Mouse (Mus musculus) frontal cortex, adult 2 months (tissue): Measurements from ENCODE around the gene Cwc22. TPM values are rescaled to one million over a fixed set of nuclear protein-coding genes. Genes with fewer than 3 reads are reported as not detected.
A peak's percentile ranks its signal among the peaks of the same experiment; 100 is the strongest.

Source experiments
- DNase-seq, 2 experiments: peaks; one replicate each; pipeline ENCODE4 v3.0.0; 2022; ENCODE audit warnings: low spot score in 1 of 2; ENCODE audit errors: extremely low spot score in 1 of 2
- polyA plus RNA-seq: library from polyadenylated mRNA; depleted of rRNA; stranded (reverse); fragments of >200 nt; gene quantifications from 2 replicates; pipeline ENCODE4 v1.2.3, GENCODE M21; 2012; rRNA removed

The Cwc22 gene
- 22.5 and 27.8 TPM in 2 replicates for polyA plus RNA-seq

DNA sequence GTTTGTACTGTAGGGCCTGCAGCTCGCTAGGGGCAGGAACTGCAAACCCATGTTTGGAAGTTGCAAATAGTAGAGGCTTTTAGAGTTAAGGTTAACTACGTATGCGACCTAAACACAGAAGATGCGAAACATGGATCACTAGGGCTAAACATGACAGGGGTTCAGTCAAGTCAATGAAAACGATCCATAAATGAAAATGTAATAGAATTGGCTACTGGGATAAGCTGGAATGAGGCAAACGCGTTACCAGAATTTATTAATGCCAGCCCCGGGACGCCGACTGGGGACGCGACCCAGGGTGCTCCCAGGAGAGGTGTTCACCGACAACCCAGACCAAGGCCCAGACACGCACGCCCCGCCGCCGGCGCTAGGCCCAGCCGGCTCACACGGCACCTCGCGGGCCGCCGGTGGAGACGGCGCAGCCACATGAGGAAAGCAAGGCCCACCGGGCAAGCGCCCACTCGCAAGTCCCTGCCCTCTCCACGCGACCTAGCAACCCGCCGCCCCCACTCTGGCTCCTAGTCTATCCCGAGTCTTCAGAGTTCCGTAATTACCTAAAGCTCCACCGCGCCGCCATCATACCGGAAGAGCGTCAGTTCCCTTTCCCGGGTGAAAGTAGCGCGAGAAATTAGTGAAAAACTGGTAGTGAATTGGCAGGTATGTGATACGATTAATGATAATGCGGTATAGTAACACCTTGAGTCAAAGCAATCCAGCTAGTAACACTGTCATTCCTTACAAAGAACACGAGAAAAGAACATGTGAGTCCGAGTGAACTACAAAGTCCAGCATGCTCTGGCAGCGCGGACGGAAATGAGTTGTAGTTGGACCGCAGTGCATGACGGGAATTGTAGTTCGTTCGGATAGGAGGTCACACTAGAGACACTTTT, at the start of gene Cwc22:
Gene Cwc22 (minus strand): TSS at position 780 of the 890 bp plus-strand sequence.
- peak; percentile 84 to 96 for DNase-seq

DNA sequence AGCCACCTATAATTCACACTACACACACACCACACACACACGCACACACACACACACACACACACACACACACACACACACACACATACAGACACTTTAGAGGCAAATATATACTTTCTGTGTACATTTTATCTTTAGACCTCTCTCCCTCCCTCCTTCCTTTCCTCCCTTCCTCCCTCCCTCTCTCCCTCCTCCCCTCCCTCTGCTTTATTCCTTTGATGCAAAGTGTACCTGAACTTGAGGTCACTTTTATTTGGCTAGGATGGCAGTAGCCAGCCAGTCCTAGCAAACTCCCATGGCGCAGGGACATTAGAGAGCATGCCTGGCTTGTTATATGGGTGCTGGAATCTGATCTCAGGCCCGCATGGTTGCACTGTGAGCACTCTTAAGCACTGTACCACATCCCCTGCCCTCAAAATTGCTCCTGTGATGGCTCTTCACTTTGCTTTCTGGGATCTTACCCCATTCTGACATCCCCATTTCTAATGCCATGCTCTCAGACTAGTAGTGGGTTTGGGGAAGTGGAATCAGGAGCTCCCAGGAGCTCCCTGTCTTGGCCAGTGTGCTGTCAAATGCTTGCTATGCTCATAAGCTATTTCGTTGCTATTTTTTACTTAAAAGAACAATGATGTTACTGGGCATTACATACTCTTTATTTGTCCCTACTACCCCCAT, 47.7 kb upstream of the Cwc22 start:
- DNase-seq: no peak

DNA sequence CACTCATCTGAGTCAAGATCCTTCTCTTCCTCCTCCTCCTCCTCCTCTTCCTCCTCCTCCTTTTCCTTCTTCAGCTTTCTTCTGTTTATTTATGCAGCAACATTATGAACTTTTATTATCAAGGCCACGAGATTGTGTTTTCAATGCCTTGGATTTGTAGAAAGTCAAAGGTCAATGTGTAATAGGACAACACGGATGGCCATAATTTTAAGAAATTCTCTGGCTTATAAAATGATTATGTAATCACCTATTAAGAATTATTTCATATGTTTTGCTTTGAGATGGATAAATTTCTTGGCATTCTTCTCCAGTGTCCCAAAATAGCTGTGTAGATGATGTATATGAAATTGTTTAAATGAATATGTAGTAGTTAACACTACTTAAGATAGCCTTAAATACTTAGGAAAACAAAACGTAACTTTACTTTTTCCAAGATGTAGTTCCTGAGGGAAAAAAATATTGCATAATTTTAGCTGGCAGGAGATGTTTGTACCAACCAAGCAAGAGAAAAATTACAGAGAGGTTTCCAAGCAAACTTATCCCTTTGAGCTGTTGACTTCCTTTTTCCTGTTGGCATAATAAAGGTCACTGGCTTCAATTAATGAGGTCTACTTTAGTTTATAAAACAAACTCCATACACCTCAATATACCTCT, 46.9 kb upstream of the Cwc22 start:
- DNase-seq: no peak

DNA sequence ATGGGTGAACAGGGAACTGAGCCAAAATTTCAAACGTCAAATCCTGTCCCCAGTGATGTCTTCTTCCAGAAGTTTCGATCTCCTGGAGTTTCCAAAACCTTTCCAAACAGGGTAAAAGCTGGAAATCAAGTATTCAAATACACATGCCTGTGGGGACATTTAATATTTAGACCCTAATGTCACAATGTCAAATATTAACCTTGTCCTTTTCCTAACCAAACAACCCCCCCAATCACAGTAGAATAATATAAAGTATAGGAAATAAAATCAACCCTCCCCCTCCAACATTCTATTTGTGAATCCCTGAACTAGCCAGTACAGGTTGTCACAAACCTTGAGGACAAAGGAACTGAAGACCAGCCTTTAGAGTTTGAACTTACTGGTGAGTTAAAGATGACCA, 44.6 kb upstream of the Cwc22 start:
- no peak for DNase-seq

DNA sequence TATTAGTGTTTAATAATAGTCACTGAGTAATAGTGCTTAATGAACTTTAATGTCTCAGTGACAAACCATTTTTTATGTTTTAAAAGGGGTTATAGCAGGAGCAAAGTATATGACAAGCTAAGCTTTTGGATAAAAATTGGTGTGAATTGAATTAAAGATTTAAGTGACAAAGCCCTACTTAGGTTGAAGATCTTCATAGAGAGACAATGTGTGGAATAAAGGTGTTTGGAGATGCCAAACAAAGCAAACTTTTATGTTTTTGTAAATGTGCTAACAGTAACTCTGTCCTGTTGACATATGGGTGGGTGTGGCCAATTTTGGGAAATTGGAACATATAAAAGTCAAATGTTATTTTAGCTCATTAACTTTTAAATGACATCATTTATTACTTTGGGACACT, 43.9 kb upstream of the Cwc22 start:
- DNase-seq: no peak

DNA sequence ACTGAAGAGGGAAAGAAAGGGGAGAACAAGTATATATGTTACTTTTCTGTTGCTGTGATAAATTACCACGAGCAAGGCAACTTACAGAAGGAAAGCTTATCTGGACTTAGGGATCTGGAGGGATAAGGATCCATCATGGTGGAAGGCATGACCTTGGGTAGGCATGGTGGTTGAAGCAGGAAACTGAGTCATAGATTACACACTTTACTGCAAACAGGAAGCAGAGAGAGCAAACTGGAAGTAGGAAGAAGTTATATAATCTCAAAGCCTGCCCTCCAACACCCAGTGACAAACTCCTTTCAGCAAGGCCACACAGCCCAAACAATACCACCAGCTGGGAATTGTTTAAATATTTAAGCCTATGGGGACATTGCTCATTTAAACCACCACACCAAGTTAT, 43.2 kb upstream of the Cwc22 start:
- no peak for DNase-seq

DNA sequence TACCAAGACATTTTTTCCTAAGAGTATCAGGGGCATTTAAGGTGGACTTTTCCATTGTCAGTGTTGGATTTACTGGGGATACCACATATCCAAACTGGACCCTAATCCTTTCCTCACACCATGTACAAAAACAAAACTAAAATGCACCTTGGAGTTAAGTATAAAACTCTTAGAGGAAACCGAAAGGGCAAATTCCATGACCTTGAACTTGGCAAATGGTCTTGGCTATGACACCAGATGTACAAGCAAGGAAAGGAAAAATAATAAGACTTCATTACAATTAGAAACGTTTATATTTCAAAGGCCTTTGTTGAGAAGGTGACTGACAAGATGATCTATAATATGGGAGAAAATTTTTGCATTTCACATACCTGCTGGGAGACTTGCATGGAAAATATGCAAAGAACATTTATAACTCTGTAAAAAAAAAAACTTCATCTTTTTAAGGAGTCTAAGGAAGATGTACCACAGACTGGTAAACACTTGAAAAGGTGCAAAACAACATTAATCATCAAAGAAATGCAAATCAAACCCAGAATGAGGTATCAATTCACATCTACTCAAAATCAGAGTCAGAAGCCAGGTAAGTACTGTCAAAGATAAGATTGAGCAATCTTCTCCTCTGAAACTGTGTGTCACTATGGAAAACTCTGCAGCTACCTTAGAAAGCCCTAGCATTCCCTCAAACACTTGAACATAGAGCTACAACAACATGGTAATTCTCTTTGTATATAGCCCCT, 40.0 kb upstream of the Cwc22 start:
- no peak for DNase-seq

DNA sequence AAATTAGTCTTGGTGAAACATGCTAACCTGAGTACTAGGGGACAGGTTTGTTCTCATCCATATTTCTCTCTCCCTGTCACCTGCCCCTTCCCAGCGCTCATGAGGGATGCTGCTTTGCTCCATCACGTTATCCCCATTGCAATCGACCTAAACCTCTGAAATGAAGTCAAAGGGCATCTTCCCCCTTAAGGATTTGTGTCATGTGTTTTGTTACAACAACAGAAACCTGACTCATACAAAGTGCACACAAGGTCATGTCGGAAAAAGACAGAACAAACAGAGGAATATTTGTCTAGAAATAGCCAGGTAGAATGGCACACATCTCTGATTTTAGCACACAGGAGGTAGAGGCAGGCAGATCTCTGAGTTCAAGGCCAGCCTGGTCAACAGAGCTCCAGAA, 38.0 kb upstream of the Cwc22 start:
- DNase-seq: no peak

DNA sequence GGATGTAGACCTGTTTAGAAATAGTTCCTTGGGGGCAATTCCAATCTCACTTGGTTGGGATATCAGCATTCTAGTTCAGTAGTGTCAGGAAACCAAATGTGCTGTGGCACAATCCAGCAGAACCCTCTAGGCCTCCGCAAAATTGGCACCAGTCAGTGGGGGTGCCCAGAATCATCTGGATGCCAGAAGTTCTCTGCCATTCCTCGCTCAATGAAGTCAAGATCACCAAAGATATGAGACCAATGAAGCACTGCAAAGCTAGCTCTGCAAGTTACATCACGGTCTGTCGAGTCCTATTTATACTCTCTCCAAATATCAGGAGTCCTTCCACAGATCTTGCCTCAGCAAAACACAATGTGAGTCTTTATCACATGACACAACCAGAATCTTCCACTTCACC, 35.7 kb upstream of the Cwc22 start:
- DNase-seq: no peak

DNA sequence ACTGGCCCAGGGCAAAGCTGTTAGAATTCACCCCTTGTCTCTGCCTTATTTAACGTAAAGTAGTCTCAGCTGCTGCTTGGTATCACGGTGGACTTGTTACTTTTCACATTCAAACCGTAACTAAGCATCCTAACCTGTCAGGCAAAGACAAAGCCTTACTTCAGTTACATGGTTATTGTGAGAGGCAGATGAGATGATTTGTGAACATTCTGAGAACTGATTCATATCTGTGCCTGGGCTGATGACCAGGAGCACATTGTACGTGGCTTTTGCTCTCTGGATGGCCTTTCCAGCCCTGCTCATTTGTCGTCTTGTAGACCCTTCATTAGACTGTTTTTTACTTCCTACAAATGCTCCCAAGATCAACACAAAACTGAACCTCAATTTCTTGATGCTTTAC, 34.5 kb upstream of the Cwc22 start:
- DNase-seq: no peak

DNA sequence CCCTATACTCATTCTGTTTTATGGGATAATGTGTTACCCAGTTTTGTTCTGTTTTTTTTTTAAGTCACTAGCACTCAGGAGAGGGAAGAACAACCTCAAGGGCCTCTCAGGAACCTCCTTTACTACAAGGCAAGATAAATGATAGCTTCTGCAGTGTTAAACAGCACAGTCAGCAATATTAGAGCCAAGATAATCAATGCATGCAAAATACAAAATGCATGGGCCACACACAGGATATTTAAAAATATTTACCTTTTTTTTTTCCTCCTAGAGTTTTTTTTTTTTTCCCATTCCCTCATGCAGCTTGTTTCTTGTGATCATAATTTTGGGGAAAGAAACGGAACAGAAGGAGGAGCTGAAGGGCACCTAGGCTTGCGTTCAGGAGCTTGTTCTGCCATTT, 33.3 kb upstream of the Cwc22 start:
- DNase-seq: no peak

DNA sequence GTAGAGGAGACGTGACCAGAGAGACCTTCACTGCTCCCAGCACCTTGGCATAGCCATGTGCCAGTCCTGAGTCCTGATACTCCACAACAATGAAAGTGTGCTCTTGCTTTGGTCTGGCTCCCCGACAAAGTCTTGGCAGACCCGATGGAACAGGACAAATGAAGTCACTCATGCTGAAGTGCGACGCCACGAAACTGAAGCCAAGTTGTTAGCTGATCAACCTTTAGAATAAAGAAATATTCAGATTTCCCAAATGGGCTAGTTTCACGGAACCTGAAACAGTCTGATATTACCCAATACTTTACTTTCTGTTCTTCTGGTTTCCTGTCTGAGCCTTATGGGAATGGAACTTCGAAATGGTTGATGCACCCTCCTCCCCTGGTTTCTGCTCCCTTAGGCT, 32.9 kb upstream of the Cwc22 start:
- DNase-seq: no peak

DNA sequence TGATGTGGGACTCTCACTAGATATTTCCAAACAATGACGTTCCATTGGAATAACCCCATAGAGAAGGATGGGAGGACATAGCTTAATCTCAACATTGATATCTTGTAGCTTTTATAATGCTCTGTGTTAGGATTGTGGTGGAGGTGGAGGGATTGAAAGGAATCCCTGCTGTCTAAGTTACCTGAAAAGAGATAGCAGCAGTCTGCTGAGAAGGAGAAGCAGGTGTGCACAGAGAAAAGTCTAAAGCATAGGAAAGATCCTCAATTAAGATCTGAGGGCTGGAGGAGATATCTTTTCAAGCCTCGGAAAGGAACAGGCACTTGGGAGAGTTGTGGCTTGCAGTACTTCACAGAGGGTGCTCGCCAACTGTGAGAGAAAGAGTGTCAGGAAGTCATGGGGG, 32.1 kb upstream of the Cwc22 start:
- DNase-seq: no peak

DNA sequence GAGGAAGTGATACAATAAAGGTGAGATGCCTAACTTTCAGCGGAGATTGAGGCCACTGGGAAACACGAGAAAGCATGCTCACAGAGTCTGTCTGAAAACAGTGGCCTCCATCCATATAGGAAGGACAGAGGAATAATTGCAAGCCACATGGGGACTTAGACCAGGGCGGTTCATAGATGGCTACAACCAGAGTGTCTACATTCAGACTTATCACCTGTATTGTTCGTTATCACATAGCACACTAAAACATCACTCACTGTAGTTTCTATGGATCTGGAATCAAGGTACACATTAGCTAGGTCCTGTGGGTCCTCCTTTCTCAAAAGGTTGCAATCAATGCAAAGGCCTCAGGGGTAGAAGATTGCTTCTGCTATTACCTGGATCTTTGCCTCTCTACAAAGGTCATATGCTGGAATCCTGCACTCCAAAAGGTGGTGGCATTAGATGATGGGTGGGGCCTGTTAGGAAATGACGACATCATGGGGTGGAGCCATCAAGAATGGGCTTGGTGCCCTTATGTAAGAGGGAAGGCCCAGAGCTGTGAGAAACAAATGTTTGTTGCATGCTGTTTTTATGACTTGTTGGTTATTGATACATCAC, 30.2 kb upstream of the Cwc22 start:
- no peak for DNase-seq

DNA sequence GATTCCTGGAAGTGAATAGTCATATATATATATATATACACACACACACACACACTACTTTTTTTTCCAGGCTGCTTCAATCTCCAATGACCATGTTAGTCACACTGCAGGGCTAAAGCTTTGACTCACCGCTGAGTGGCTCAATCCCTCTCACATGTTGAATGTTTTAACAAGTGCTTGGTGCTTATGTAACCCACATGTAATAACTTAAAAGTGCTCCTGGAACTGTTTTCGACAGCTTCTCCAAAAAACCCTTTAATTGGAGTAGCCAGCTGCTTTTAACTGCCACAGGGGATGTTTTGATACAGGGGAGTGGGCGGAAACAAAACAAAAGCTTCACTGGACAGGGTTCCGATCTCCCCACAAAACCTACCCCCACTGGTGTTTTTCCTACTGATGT, 29.4 kb upstream of the Cwc22 start:
- DNase-seq: peak; percentile 23 to 64

DNA sequence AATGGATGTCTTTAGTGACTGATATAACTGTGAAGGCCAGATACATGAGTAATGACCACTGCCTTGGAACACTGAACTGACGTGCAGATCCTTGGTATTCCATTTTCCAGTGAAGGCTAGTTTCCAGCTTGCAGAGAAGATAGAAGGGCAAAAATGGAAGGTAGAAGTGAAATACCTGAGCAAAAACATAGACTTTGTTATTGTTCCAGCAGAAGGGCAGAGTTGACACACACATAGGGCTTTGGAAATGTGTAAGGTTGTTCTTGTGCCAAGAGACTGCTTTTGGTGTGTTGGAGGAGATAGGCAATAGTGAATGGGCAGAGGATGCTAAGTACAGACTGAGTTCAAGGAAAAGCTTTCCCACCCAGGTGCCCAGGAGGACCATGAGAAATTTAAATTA, 28.8 kb upstream of the Cwc22 start:
- DNase-seq: no peak

DNA sequence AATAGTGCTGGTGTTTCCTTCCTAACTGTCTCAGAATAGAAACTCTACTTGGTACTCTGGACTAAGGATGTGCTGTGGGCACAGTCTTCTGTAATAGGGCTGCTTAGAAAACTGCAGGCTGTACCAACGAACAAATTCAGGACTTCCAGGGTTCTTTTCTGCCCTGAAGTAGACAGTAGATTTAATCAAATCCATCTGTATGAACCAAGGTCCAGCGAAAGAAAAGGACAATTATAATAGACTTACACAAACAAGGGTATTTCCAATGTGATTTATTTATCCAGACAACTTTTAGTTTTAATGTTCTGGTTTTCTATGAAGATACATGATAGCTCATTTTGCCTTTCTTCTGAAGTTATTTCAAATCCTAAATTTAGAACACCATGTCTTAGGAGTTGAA, 28.2 kb upstream of the Cwc22 start:
- peak in 1 of 2 experiments; percentile 8 for DNase-seq

DNA sequence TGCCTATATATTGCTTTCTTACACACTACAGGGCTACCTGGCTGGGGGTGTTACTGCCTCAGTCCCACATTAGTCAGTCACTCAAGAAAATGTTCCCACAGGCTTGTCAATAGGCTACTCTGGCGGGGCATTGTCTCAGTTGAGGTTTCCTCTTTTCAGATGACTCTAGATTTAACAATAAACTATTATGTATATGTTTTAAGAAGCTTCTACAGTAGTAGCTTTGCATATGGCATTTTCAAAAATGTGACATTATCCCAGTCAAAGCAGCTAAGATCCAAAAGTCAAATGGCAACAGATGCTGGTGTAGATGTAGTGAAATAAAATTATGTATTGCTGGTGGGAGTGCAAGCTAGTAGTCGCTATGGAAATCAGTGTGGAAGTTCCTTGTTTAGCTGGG, 27.1 kb upstream of the Cwc22 start:
- DNase-seq: no peak

DNA sequence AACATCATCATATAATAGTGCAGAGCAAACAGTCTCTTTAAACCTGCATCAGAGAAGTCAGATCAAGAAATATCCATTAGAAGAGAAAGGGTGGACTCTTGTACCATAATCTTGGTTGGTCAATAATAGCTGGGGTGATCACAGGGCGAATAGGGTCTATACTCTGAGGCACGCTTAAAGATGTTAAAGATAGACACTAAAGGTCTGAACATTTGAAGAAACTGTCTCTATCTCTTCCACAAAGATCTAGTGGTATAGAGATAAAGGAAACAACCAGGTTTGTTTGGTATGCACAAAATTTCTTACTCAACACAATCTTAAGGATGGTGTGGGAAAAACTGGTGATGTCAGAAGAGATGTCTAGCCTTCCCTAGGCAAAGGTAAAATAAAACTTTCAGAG, 26.4 kb upstream of the Cwc22 start:
- DNase-seq: no peak

DNA sequence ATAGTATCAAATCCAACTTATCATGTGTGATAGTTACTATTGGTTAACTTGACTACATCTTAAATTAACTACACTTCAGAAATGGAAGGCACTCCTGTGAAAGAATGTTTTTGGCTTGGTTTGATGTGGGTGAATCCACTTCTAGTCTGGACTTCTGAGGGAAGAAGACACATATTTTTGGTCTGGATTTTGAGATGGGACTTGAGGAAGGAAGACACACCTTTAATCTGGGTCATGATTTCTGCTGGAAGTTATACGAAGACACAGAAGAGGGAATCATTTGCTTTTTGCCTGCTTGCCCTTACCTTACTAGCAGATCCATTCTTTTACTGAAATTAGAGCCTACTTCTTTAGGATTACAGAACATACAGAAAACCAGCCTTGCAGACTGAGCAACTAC, 25.7 kb upstream of the Cwc22 start:
- DNase-seq: no peak

DNA sequence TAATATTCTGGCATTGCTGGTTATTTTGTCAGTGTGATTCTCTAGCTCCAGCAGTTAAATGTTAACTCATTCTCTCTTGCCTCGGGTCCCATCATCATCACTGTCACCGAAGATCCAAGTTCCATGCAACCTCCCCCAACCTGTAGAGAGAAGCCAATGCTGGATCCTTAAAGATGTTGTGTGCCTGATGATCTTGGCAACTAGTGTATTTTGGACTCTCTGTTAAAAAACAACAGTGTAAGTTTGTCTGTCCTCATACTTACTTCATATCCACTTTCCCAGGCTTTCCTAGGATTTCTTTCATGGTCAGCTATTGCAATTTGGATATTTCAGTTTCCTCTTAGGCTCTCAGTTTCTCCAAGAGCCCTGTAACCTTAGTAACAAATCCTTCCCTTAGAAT, 25.2 kb upstream of the Cwc22 start:
- no peak for DNase-seq
